Mouse (Mus musculus) MEL (cell line): ENCODE results near the gene Clic1. TPM values are rescaled to one million over a fixed set of nuclear protein-coding genes. Genes with fewer than 3 reads are reported as not detected.

Experiments
- DNase-seq: peaks from one replicate; pipeline ENCODE4 v3.0.0; 2011; ENCODE audit warnings: low read depth, low spot score
- H3K27ac ChIP-seq: 2 replicates; pipeline ENCODE4 v1.5.1; 2012; ENCODE audit warnings: low read depth, mild to moderate bottlenecking, control low read depth, low read length, moderate library complexity; ENCODE audit not compliant: control insufficient read depth
- H3K27me3 ChIP-seq, 2 experiments: fragments of 150-350 bp in 1 of 2; sonication (generic) in 1 of 2; 2 replicates each; pipeline ENCODE4 v1.6.1; 2012; ENCODE audit warnings: low read length in 2 of 2, mild to moderate bottlenecking in 2 of 2, improper control_type of control experiment in 1 of 2, moderate library complexity in 1 of 2; ENCODE audit not compliant: insufficient read depth in 2 of 2, control insufficient read depth in 1 of 2
- H3K36me3 ChIP-seq, 2 experiments: 2 replicates each; pipeline ENCODE4 v1.6.1; 2012 to 2014; ENCODE audit warnings: low read length in 2 of 2, improper control_type of control experiment in 1 of 2, inconsistent platforms in 1 of 2, mild to moderate bottlenecking in 1 of 2; ENCODE audit not compliant: insufficient read depth in 2 of 2, control insufficient read depth in 1 of 2
- H3K4me1 ChIP-seq, 2 experiments: fragments of 150-350 bp in 1 of 2; sonication (generic) in 1 of 2; 2 replicates each; pipeline ENCODE4 v1.6.1; 2012; ENCODE audit warnings: low read length in 2 of 2, improper control_type of control experiment in 1 of 2, mild to moderate bottlenecking in 1 of 2; ENCODE audit not compliant: insufficient read depth in 2 of 2, control insufficient read depth in 1 of 2
- H3K4me3 ChIP-seq, 2 experiments: fragments of 150-350 bp in 1 of 2; sonication (generic) in 1 of 2; 2 replicates each; pipeline ENCODE4 v1.5.1; 2012; ENCODE audit warnings: low read depth in 2 of 2, low read length in 2 of 2, mild to moderate bottlenecking in 2 of 2, moderate library complexity in 2 of 2, control low read depth in 1 of 2, improper control_type of control experiment in 1 of 2; ENCODE audit not compliant: control insufficient read depth in 1 of 2, insufficient read depth in 1 of 2
- H3K79me2 ChIP-seq: 2 replicates; pipeline ENCODE4 v1.6.1; 2012; ENCODE audit warnings: mild to moderate bottlenecking, low read length, moderate library complexity; ENCODE audit not compliant: control insufficient read depth, poor library complexity, insufficient read depth
- H3K9ac ChIP-seq: 2 replicates; pipeline ENCODE4 v1.6.1; 2012; ENCODE audit warnings: low read depth, mild to moderate bottlenecking, control low read depth, low read length, moderate library complexity; ENCODE audit not compliant: control insufficient read depth, poor library complexity, severe bottlenecking
- H3K9me3 ChIP-seq: fragments of 150-350 bp; sonication (generic); replicated peaks from 2 replicates; pipeline ENCODE4 v1.6.1; 2012; ENCODE audit warnings: mild to moderate bottlenecking, low read length, improper control_type of control experiment, moderate library complexity; ENCODE audit not compliant: insufficient read depth
- BHLHE40 ChIP-seq: IDR thresholded peaks from 2 replicates; pipeline ENCODE4 v1.6.1; 2012; ENCODE audit warnings: low read depth, mild to moderate bottlenecking, inconsistent platforms, low read length, improper control_type of control experiment, borderline replicate concordance
- CHD2 ChIP-seq: IDR thresholded peaks from 2 replicates; pipeline ENCODE4 v1.6.1; 2011; ENCODE audit warnings: low read length, improper control_type of control experiment
- EP300 ChIP-seq, 2 experiments: IDR thresholded peaks; 2 replicates each; pipeline ENCODE4 v1.6.1; 2011; ENCODE audit warnings: improper control_type of control experiment in 2 of 2, low read length in 2 of 2, low read depth in 1 of 2, mild to moderate bottlenecking in 1 of 2
- ETS1 ChIP-seq: IDR thresholded peaks from 2 replicates; pipeline ENCODE4 v1.6.1; 2012; ENCODE audit warnings: low read depth, mild to moderate bottlenecking, inconsistent platforms, low read length, improper control_type of control experiment, moderate library complexity
- GABPA ChIP-seq: IDR thresholded peaks from 2 replicates; pipeline ENCODE4 v1.6.1; 2012; ENCODE audit warnings: low read depth, mild to moderate bottlenecking, inconsistent platforms, low read length, improper control_type of control experiment, moderate library complexity
- GATA1 ChIP-seq: IDR thresholded peaks from 2 replicates; pipeline ENCODE4 v1.6.1; 2011; ENCODE audit warnings: low read depth, low read length, improper control_type of control experiment
- HCFC1 ChIP-seq: IDR thresholded peaks from 2 replicates; pipeline ENCODE4 v1.6.1; 2012; ENCODE audit warnings: low read depth, mild to moderate bottlenecking, inconsistent platforms, low read length, improper control_type of control experiment, moderate library complexity
- JUND ChIP-seq: IDR thresholded peaks from 2 replicates; pipeline ENCODE4 v1.6.1; 2011; ENCODE audit warnings: low read depth, mild to moderate bottlenecking, improper control_type of control experiment, low read length
- KAT2A ChIP-seq: conservative IDR thresholded peaks from 2 replicates; pipeline ENCODE4 v1.6.1; 2012; ENCODE audit warnings: low read depth, low read length, improper control_type of control experiment, inconsistent platforms
- MXI1 ChIP-seq: IDR thresholded peaks from 2 replicates; pipeline ENCODE4 v1.6.1; 2011; ENCODE audit warnings: mild to moderate bottlenecking, low read depth, low read length, improper control_type of control experiment
- MYC ChIP-seq: IDR thresholded peaks from 2 replicates; pipeline ENCODE4 v1.6.1; 2011; ENCODE audit warnings: low read depth, mild to moderate bottlenecking, low read length, improper control_type of control experiment, moderate library complexity
- NRF1 ChIP-seq: IDR thresholded peaks from 2 replicates; pipeline ENCODE4 v1.6.1; 2014; ENCODE audit warnings: low read depth, mild to moderate bottlenecking, inconsistent platforms, low read length, improper control_type of control experiment, moderate library complexity; ENCODE audit not compliant: poor library complexity, insufficient read depth, severe bottlenecking
- POLR2AphosphoS2 ChIP-seq: IDR thresholded peaks from 2 replicates; pipeline ENCODE4 v1.6.1; 2011; ENCODE audit warnings: low read length, improper control_type of control experiment
- POLR2AphosphoS5 ChIP-seq: IDR thresholded peaks from 2 replicates; pipeline ENCODE4 v1.6.1; 2012; ENCODE audit warnings: low read depth, borderline replicate concordance, mild to moderate bottlenecking, inconsistent platforms, low read length, moderate library complexity, mixed read lengths
- RCOR1 ChIP-seq: IDR thresholded peaks from 2 replicates; pipeline ENCODE4 v1.6.1; 2012; ENCODE audit warnings: low read depth, mild to moderate bottlenecking, inconsistent platforms, low read length, improper control_type of control experiment
- SIN3A ChIP-seq: IDR thresholded peaks from 2 replicates; pipeline ENCODE4 v1.6.1; 2012; ENCODE audit warnings: low read length, improper control_type of control experiment, inconsistent platforms
- TAL1 ChIP-seq: IDR thresholded peaks from 2 replicates; pipeline ENCODE4 v1.6.1; 2012; ENCODE audit warnings: mild to moderate bottlenecking, inconsistent platforms, low read length, moderate library complexity, mixed read lengths
- TBP ChIP-seq: IDR thresholded peaks from 2 replicates; pipeline ENCODE4 v1.8.0; 2011; ENCODE audit warnings: low read depth, low read length, improper control_type of control experiment
- TCF12 ChIP-seq: IDR thresholded peaks from 2 replicates; pipeline ENCODE4 v1.6.1; 2014; ENCODE audit warnings: low read depth, mild to moderate bottlenecking, inconsistent platforms, low read length, improper control_type of control experiment, moderate library complexity
- USF2 ChIP-seq, 2 experiments: IDR thresholded peaks; 2 replicates each; pipeline ENCODE4 v1.6.1; 2011 to 2012; ENCODE audit warnings: improper control_type of control experiment in 2 of 2, low read length in 2 of 2, borderline replicate concordance in 1 of 2, inconsistent platforms in 1 of 2, low read depth in 1 of 2, mild to moderate bottlenecking in 1 of 2; ENCODE audit not compliant: insufficient read depth in 1 of 2
- polyA plus RNA-seq, 2 experiments: library from polyadenylated mRNA; stranded (reverse) in 1 of 2; unstranded in 1 of 2; fragments of >175 nt in 1 of 2; fragments of >200 nt in 1 of 2; gene quantifications; 2 replicates each; pipeline versions ENCODE4 v1.2.1 to v1.2.4; 2012; ENCODE audit warnings: low replicate concordance in 2 of 2, low read depth in 1 of 2; ENCODE audit not compliant: insufficient read length in 2 of 2, insufficient read depth in 1 of 2, missing spikeins in 1 of 2
- total RNA-seq: library from RNA; depleted of rRNA; stranded (reverse); fragments of 300-350 nt; gene quantifications from 2 replicates; pipeline ENCODE4 v1.2.3, GENCODE M21; 2012

Clic1 gene
- total and polyA plus RNA-seq, 3 experiments: 309 to 335 (median 333) TPM

- TF ChIP-seq CHD2 (no peak), KAT2A (no peak), RCOR1 (no peak), POLR2AphosphoS2 (no peak), MXI1 (no peak), HCFC1 (no peak), GABPA (no peak), JUND (no peak), MYC (no peak)
- DNase-seq: no peak
- Histone ChIP-seq H3K27ac (no peak overlapping the region; the same call in 1 of the 2 replicates), H3K27me3 (no peaks in the 10 kb centered on the region), H3K9ac (no peak overlapping the region), H3K4me3 (no peak overlapping the region), H3K36me3 (peaks cover 16 to 20% of the 10 kb centered on the region in 2 experiments), H3K9me3 (no peaks in the 10 kb centered on the region), H3K4me1 (peaks cover 0 to 12% of the 10 kb centered on the region in 2 experiments; a peak in 3 of 4 replicates), H3K79me2 (peaks cover 29% of the 10 kb centered on the region)
Observed at GRCm38 (mm10) chr17:35055691-35056495, 6.1 kb downstream of the Clic1 start.

- no peaks in the 10 kb centered on the region for H3K9me3 ChIP-seq
- no peak overlapping the region for H3K4me3 ChIP-seq
- DNase-seq: peak; percentile 50
- peaks cover 0 to 10% of the 10 kb centered on the region in 2 experiments; a peak in 3 of 4 replicates for H3K4me1 ChIP-seq
- no peak overlapping the region for H3K9ac ChIP-seq
- H3K27me3 ChIP-seq: no peaks in the 10 kb centered on the region
- peaks cover 16 to 18% of the 10 kb centered on the region in 2 experiments for H3K36me3 ChIP-seq
- peaks cover 22% of the 10 kb centered on the region for H3K79me2 ChIP-seq
- no peak overlapping the region for H3K27ac ChIP-seq
- TF ChIP-seq MXI1: peak; percentile 42; the same call in 1 of the 2 replicates
- 0 out of 2 replicates have a peak, but pooled peaks have one; percentile 8 for TF ChIP-seq TBP
- TF ChIP-seq TCF12: peak; percentile 45; the same call in 1 of the 2 replicates
- TF ChIP-seq SIN3A: peak; percentile 59; the same call in 1 of the 2 replicates
- TF ChIP-seq USF2 (IDR thresholded peaks at IDR 0.05; ENCODE audit: borderline replicate concordance in 1 of 2, insufficient read depth in 1 of 2, low read depth in 1 of 2, low read length in 2 of 2): no peak
- peak; percentile 42; the same call in 1 of the 2 replicates for TF ChIP-seq ETS1
- TF ChIP-seq POLR2AphosphoS5: no peak
- TF ChIP-seq NRF1: no peak
- TF ChIP-seq BHLHE40: peak; percentile 53; the same call in 1 of the 2 replicates
- peak; percentile 35; the same call in 1 of the 2 replicates for TF ChIP-seq TAL1
- no peak for TF ChIP-seq GATA1
- peak; percentile 17 to 52; a peak in 2 of 4 replicates for TF ChIP-seq EP300 (IDR thresholded peaks at IDR 0.05; ENCODE audit: low read depth in 1 of 2, low read length in 2 of 2)
- TF ChIP-seq JUND: peak; percentile 69; the same call in 1 of the 2 replicates
Observed at GRCm38 (mm10) chr17:35057090-35057489, 7.3 kb downstream of the Clic1 start.
